Mouse (Mus musculus): ENCODE results near the gene Erv3.
"Not testable (repeated sequence)": the region's sequence is repeated elsewhere in the genome, so short reads cannot be mapped to it uniquely, and the experiment has no call there.

Gene Erv3

GRCm38 (mm10) chr2:131863472-131863871 lies 3.9 kb upstream of the Erv3 start:
- peak; percentile 62 for DNase-seq (ENCODE audit: low spot score)

DNA sequence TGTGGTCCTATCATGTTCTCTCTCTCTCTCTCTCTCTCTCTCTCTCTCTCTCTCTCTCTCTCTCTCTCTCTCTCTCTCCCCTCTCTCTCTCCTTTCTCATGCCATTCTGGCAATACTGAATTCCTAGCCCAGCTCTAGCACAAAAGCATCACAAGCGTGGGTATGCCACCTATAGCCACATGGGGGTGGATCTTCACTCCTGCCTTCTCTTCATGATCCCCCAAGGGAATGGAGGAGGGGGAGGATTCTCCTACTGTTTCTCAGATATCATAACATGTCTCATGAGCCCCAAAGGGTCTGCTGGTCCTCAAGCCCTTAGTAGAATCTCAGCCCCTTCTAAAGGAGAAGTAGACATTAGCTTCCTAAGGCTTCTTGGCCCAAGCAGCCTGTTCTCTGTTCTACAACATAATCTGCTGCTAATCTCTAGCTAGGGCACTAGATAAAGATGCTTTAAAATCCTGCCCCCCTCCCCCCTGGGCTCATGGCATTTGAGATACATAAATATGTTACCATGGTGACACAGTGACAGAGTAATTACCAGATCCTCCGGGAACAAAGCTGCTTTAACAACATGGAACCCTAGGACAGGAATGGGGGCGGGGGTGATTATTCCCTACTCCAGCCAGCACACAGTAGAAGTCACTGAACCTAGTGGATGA lies 3.2 kb upstream of the Erv3 start:
- peak; percentile 26 for DNase-seq (ENCODE audit: low spot score)

GRCm38 (mm10) chr2:131857838-131858237 lies 1.7 kb downstream of the Erv3 start:
- DNase-seq (ENCODE audit: low spot score), result peak; percentile 58

DNA sequence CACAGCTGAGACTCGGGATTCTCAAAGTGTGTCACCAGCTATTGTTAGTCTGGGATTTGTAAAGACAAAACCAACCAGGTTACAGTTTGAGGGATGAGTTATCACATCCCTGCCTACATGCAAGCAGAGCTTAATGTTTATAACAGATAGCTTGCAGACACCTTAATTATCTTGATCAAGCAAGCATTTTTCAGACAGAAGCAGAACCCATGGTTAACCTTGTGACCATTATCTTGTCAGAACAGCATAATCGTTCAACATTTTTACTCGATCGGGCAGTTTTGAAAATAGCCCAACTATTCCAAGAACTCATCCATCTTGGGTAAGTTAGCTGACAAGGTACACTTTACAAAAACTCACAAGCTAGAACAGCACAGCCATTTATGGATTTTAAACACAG lies 5.8 kb downstream of the Erv3 start:
- no peak for DNase-seq (ENCODE audit: low spot score)

DNA sequence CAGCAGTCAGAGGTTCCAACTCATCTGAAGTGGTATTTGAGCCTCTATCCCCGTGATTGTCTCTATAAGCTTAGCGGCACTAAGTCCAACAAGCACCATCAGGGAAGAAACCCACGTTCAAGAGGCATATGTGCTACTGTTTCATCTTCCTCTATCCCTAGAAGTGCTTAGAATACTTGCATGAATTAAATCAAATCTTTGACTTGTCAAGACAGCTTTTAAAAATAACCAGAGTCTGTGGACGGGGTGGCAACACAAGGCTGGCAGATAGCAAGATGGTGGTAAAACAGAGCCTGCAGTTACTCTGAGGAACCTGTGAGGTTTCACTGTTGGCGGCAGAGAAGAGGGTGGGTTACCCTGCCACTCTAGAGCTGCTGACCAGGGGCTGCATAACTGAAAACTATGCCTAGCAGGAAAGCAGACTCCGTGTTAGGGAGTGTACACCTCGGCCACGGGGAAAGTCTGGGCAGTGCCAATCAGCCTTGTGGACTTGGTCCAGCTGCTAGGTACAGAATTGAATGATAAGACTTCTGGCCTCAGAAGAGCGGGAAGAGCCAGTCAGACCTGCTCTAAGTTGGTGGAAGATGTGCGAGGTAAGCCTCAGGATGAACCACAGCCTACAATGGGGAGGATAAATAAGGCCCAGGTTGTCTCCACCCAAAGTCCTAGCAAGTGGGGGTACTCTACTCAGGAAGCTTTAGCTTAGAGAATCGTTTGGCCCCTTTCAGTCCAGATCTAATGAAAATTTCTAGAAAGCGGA lies 8.0 kb downstream of the Erv3 start:
- DNase-seq (ENCODE audit: low spot score), result no peak

DNA sequence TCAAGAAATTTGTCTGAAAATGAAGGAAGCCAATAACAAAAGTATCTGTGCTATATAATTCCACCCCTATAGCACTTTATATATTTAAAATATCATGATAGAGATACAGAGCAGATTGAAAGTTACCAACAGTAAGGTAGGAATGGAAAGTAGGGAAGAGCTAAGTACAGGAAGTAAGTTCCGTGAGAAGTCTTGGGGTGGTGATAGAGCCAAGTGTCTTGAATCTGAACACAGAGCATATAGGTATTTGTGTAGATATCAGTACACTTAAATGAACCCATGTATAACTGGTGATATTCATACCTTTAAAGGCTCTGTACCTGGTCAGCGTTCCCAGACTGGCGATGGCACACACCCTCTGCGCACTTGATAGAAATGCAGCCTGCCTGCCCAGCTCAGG lies 9.5 kb downstream of the Erv3 start:
- DNase-seq (ENCODE audit: low spot score), result no peak

DNA sequence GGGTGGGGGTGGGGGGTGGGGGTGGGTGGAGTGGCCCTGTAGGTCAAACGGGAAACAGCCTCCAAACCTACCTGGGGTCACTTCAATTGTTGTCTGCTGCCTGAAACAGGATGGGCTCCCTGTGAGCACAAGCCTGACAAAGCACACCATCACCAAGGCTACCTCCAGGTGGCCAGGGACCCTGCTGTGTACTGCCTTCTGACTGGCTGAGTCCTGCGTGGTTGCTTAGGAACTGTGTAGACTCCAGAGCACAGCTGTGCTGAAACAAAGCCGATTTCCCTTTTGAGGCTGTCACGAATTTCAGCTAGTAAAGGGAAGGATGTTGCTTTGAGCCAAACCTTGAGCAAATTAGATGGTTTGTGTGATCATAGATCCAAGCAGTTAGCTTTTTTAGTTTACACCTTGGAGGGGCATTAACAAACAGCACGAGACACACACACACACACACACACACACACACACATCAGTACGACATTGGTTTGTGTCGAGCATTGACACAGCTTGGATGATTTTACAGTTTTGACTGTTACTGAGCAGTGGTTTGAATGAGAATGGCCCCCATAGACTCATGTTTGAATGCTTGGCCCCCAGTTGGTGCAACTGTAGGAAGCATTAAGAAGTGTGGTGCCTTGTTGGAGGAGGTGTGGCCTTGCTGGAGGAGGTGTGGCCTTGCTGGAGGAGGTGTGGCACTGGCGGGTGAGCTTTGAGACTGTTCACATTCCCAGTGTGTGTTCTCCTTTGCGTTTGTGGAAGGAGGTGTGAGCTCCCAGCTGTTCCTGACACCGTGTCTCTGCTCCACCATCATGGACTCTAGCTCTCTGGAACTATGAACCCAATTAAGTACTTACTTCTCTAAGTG lies 11.8 kb downstream of the Erv3 start:
- DNase-seq (ENCODE audit: low spot score), result no peak

DNA sequence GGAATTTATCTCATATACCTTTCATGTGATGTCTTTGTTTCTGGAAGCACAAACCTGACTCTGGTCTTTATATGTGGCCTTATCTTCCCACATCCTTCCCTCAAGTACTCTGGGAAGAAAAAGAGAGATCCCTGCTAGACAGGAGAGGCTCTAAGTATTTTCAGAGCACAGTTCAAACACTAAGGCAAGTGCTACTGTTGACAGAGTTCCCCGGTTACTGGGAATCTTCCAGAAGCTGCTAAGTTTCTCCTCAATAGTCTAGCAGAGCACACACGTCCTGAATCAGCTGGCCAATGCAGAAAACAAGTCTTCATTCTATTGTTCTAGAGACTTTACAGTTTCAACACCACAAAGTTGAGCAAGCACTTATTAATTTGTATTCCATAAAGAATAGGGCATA lies 12.7 kb downstream of the Erv3 start:
- peak; percentile 90 for DNase-seq (ENCODE audit: low spot score)

DNA sequence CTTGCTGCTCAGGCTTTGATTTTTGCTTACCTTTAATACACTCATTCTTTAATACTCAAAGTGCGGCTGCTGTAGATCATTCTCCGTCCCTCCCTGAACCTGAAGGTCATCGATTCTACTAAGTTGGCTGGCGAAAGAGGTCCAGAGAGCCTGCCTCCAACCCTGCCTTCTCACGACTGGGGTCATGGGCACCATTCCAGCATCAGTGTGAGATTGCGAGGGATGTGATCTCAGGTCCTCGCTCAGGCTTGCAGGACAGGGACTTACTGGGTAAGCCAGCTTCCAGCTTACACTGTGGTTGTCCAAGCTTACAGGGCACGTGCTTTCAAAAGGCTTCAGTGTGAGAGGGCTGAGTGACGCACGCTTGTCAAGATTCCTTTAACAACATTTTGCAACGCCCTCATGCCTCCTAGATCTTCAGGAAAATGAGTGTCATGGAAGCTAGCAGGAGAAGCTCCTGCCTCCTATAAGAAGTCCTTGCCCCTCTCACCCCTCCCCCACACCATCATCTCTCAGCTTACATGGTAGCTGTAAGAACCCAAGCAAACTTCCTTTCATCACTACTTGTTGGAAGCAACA lies 13.3 kb downstream of the Erv3 start:
- peak; percentile 28 for DNase-seq (ENCODE audit: low spot score)

GRCm38 (mm10) chr2:131845671-131846070 lies 13.9 kb downstream of the Erv3 start:
- DNase-seq (ENCODE audit: low spot score), result no peak

DNA sequence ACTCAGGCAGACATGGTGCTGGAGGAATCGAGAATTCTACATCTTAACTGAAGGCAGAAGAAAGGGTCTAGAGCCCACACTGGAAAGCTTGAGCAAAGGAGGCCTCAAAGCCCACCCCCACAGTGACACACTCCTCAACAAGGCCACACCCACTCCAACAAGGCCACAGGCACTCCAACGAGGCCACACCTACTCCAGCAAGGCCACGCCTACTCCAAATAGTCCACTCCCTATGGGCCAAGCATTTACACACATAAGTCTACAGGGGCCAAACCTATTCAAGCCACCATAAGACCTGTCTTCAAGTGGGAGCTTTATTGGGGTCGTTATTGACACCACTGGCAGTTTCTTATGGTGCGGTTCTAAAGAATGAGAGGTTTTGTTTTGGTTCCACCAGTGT lies 17.0 kb downstream of the Erv3 start:
- no peak for DNase-seq (ENCODE audit: low spot score)

GRCm38 (mm10) chr2:131841321-131841693 lies 18.2 kb downstream of the Erv3 start:
- DNase-seq (ENCODE audit: low spot score), result no peak

DNA sequence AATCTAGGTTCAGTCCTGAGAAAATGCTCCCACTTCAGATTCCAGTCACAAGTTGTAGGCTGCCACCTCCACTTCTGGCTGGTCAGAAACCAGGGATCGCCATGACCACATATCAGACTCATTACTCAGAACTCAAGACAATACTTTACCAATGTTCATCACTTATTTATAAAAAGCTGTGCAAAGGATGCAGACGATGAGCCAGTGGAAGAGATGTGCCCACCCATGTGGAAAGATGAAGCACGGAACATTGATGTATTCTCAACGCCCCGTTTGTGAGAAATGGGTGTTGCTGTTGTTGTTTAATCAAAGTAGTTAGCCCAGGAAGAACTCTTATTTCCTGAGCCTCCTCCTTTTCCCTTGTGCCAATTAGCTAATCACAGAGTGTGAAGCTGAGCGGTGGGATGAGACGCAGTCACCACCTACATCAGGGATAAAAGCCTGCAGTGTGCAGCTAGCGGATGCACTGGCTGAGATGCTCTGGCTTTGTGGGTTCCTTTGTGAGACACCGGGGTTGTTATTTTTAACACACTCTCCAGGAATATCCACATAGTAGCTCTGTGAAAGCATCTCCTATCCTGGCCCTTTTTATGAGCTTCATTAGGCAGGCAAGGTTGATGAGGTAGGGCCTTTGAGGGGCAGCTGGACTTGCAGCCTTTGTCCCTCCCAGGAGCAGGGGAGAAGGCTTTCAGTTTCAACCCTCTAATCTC lies 18.8 kb downstream of the Erv3 start:
- DNase-seq (ENCODE audit: low spot score), result no peak

GRCm38 (mm10) chr2:131834296-131834695 lies 25.3 kb downstream of the Erv3 start:
- no peak for DNase-seq (ENCODE audit: low spot score)

- no peak for DNase-seq (ENCODE audit: low spot score)
These were observed 27.7 kb downstream of the Erv3 start for GRCm38 (mm10) chr2:131831861-131832260.

- DNase-seq (ENCODE audit: low spot score), result not testable (repeated sequence)
These were observed 28.6 kb downstream of the Erv3 start for GRCm38 (mm10) chr2:131830945-131831344.

GRCm38 (mm10) chr2:131827999-131828975 lies 31.3 kb downstream of the Erv3 start:
- DNase-seq (ENCODE audit: low spot score), result peak; percentile 93

DNA sequence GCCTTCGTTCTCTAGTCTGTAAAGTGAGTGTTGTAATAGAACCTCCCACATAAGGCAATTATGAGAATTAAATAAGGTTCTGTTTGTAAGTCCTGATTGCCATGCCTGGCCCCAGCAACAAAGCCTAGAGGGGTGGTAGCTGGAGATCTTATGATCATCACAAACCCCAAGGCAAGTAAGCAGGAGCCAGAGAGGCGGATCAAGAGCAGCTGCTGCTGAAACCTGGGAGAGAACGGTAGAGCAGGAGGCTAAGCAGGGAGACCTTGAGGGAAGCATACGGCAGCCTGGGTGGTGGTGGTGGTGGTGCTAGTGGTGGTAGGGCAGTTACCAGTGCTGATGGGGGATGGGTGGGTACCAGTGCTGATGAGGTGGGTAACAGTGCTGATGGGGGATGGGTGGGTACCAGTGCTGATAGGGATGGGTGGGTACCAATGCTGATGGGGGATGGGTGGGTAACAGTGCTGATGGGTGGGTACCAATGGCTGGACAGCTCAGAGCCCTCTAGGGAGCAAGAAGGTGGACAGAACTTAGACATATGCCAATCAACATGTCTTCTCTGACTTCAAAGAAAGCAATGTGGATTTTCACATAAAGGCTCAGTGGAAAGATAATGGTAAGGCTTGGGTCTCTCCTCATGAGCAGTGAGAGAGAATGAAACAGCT lies 32.4 kb downstream of the Erv3 start:
- no peak for DNase-seq (ENCODE audit: low spot score)

DNA sequence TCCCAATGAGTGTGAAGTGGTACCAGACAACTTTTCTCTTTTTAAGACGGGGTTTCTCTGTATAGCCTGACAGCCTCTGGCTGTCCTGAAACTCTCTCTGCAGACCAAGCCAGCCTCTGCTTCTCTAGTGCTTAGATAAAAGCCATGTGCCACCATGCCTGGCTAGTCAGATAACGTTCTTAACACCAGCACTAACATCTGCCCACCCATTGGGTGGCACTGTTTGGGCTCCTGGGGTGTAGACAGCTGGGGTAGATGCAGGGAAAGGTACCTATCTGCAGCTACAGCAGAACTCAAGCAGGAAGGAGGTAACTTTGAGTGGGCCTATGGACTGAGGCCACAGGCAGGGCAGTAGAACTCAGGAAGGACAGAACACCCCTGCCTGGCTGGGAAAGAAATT lies 34.0 kb downstream of the Erv3 start:
- no peak for DNase-seq (ENCODE audit: low spot score)

DNA sequence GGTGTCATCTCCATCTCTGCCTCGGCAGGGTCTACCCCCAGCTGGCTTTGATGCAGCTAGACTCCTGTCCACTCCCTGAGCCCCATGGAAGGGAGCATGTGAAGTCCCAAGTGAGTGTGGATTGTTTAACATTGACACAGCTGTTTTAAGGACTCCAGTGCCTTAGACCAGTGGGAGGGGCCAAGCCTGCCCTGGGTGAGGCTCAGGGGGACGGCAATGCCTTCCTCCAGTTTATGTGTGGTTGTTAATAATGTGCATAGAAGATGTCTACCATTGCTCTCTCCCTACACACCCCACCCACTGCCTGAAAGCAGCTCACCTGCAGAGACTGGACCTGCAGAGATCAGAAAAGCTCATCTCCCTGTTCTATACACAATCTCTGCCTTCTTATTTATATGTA lies 35.6 kb downstream of the Erv3 start:
- no peak for DNase-seq (ENCODE audit: low spot score)
